Mouse (Mus musculus): ENCODE data around the gene Vax2. TPM values are rescaled to one million over a fixed set of nuclear protein-coding genes. Genes with fewer than 3 reads are reported as not detected.

Vax2 gene
- polyA plus RNA-seq, 1 experiment from 2014 or later: not detected

- no peak for TF ChIP-seq CTCF (IDR thresholded peaks at IDR 0.05)
- no peak for TF ChIP-seq EP300 (IDR thresholded peaks at IDR 0.05)
- DNase-seq (ENCODE audit: low spot score) (no peak), ATAC-seq (no peak)
- no peak overlapping the region for H3K4me2 ChIP-seq (replicated peaks; ENCODE audit: low read depth, low read length)
- H3K36me3 ChIP-seq (ENCODE audit: insufficient read depth, low read length): no peaks in the 10 kb centered on the region
- H3K9ac ChIP-seq (replicated peaks; ENCODE audit: low read depth): no peak overlapping the region
- H3K9me3 ChIP-seq (ENCODE audit: low read length): no peaks in the 10 kb centered on the region
- H3K4me1 ChIP-seq (ENCODE audit: insufficient read depth, low read depth, low read length): no peaks in the 10 kb centered on the region
- H3K27ac ChIP-seq (ENCODE audit: low read length): no peak overlapping the region
- 2% methylated on average over 11 of the region's 11 CpGs for WGBS
- no peak overlapping the region for H3K4me3 ChIP-seq (ENCODE audit: low read depth, low read length)
- peaks cover 89% of the 10 kb centered on the region for H3K27me3 ChIP-seq (replicated peaks; ENCODE audit: insufficient read depth, low read length)
Measured at GRCm38 (mm10) chr6:83701001-83701400, 10.1 kb upstream of the Vax2 start.

- TF ChIP-seq CTCF (IDR thresholded peaks at IDR 0.05): no peak
- no peak for TF ChIP-seq EP300 (IDR thresholded peaks at IDR 0.05)
- H3K36me3 ChIP-seq (ENCODE audit: insufficient read depth, low read length): no peaks in the 10 kb centered on the region
- ATAC-seq (no peak), DNase-seq (ENCODE audit: low spot score) (no peak)
- 1% methylated on average over 53 of the region's 53 CpGs for WGBS
- H3K9me3 ChIP-seq (ENCODE audit: low read length): no peaks in the 10 kb centered on the region
- H3K4me3 ChIP-seq (ENCODE audit: low read depth, low read length): no peak overlapping the region
- H3K4me1 ChIP-seq (ENCODE audit: insufficient read depth, low read depth, low read length): no peaks in the 10 kb centered on the region
- no peak overlapping the region for H3K9ac ChIP-seq (replicated peaks; ENCODE audit: low read depth)
- H3K27ac ChIP-seq (ENCODE audit: low read length): no peak overlapping the region
- H3K4me2 ChIP-seq (replicated peaks; ENCODE audit: low read depth, low read length): no peak overlapping the region
- H3K27me3 ChIP-seq (replicated peaks; ENCODE audit: insufficient read depth, low read length): peaks cover 90% of the 10 kb centered on the region
Measured at GRCm38 (mm10) chr6:83702146-83702999, 8.7 kb upstream of the Vax2 start.

GRCm38 (mm10) chr6:83703000-83703721 lies 7.9 kb upstream of the Vax2 start:
- H3K9me3 ChIP-seq (ENCODE audit: low read length): no peaks in the 10 kb centered on the region
- TF ChIP-seq CTCF (IDR thresholded peaks at IDR 0.05) (no peak), EP300 (IDR thresholded peaks at IDR 0.05) (no peak)
- H3K4me3 ChIP-seq (ENCODE audit: low read depth, low read length): no peak overlapping the region
- H3K36me3 ChIP-seq (ENCODE audit: insufficient read depth, low read length): no peaks in the 10 kb centered on the region
- no peaks in the 10 kb centered on the region for H3K4me1 ChIP-seq (ENCODE audit: insufficient read depth, low read depth, low read length)
- WGBS: 2% methylated on average over 27 of the region's 27 CpGs
- H3K27ac ChIP-seq (ENCODE audit: low read length): no peak overlapping the region
- H3K4me2 ChIP-seq (replicated peaks; ENCODE audit: low read depth, low read length): no peak overlapping the region
- H3K27me3 ChIP-seq (replicated peaks; ENCODE audit: insufficient read depth, low read length): peaks cover 90% of the 10 kb centered on the region
- no peak overlapping the region for H3K9ac ChIP-seq (replicated peaks; ENCODE audit: low read depth)
- ATAC-seq (no peak), DNase-seq (ENCODE audit: low spot score) (no peak)

GRCm38 (mm10) chr6:83703722-83704078 lies 7.4 kb upstream of the Vax2 start:
- no peak for DNase-seq (ENCODE audit: low spot score)
- ATAC-seq: no peak

GRCm38 (mm10) chr6:83704294-83704693 lies 6.8 kb upstream of the Vax2 start:
- no peak overlapping the region for H3K9ac ChIP-seq (replicated peaks; ENCODE audit: low read depth)
- H3K9me3 ChIP-seq (ENCODE audit: low read length): no peaks in the 10 kb centered on the region
- H3K4me2 ChIP-seq (replicated peaks; ENCODE audit: low read depth, low read length): no peak overlapping the region
- ATAC-seq: no peak
- H3K4me1 ChIP-seq (ENCODE audit: insufficient read depth, low read depth, low read length): no peaks in the 10 kb centered on the region
- TF ChIP-seq CTCF (IDR thresholded peaks at IDR 0.05) (no peak), EP300 (IDR thresholded peaks at IDR 0.05) (no peak)
- 14% methylated on average over 1 of the region's 1 CpGs for WGBS
- H3K27me3 ChIP-seq (replicated peaks; ENCODE audit: insufficient read depth, low read length): peaks cover 90% of the 10 kb centered on the region
- H3K27ac ChIP-seq (ENCODE audit: low read length): no peak overlapping the region
- no peak overlapping the region for H3K4me3 ChIP-seq (ENCODE audit: low read depth, low read length)
- H3K36me3 ChIP-seq (ENCODE audit: insufficient read depth, low read length): no peaks in the 10 kb centered on the region
- no peak for DNase-seq (ENCODE audit: low spot score)

More at GRCm38 (mm10) chr6:83703722-83704078, 7.4 kb upstream of the Vax2 start:
- TF ChIP-seq EP300 (IDR thresholded peaks at IDR 0.05) (no peak), CTCF (IDR thresholded peaks at IDR 0.05) (no peak)
- Histone ChIP-seq H3K27me3 (replicated peaks; ENCODE audit: insufficient read depth, low read length) (peaks cover 90% of the 10 kb centered on the region), H3K4me2 (replicated peaks; ENCODE audit: low read depth, low read length) (no peak overlapping the region), H3K9me3 (ENCODE audit: low read length) (no peaks in the 10 kb centered on the region), H3K27ac (ENCODE audit: low read length) (no peak overlapping the region), H3K4me1 (ENCODE audit: insufficient read depth, low read depth, low read length) (no peaks in the 10 kb centered on the region), H3K9ac (replicated peaks; ENCODE audit: low read depth) (no peak overlapping the region), H3K36me3 (ENCODE audit: insufficient read depth, low read length) (no peaks in the 10 kb centered on the region), H3K4me3 (ENCODE audit: low read depth, low read length) (no peak overlapping the region)
- under 1% methylated on average over 10 of the region's 10 CpGs for WGBS

GRCm38 (mm10) chr6:83704701-83705100 lies 6.4 kb upstream of the Vax2 start:
- DNase-seq (ENCODE audit: low spot score) (no peak), ATAC-seq (no peak)
- H3K4me2 ChIP-seq (replicated peaks; ENCODE audit: low read depth, low read length): no peak overlapping the region
- WGBS: 28% methylated on average over 5 of the region's 5 CpGs
- peaks cover 90% of the 10 kb centered on the region for H3K27me3 ChIP-seq (replicated peaks; ENCODE audit: insufficient read depth, low read length)
- no peak overlapping the region for H3K4me3 ChIP-seq (ENCODE audit: low read depth, low read length)
- TF ChIP-seq EP300 (IDR thresholded peaks at IDR 0.05) (no peak), CTCF (IDR thresholded peaks at IDR 0.05) (no peak)
- no peaks in the 10 kb centered on the region for H3K9me3 ChIP-seq (ENCODE audit: low read length)
- no peak overlapping the region for H3K27ac ChIP-seq (ENCODE audit: low read length)
- no peaks in the 10 kb centered on the region for H3K4me1 ChIP-seq (ENCODE audit: insufficient read depth, low read depth, low read length)
- no peaks in the 10 kb centered on the region for H3K36me3 ChIP-seq (ENCODE audit: insufficient read depth, low read length)
- no peak overlapping the region for H3K9ac ChIP-seq (replicated peaks; ENCODE audit: low read depth)
